Mouse (Mus musculus) embryo, embryonic 10 days (tissue): ENCODE measurements around the gene Zfp706.

ENCODE experiments used
- DNase-seq: peaks from one replicate; pipeline ENCODE4 v3.0.0-alpha.2; 2015; ENCODE audit warnings: low spot score

Gene Zfp706

GRCm38 (mm10) chr15:37007233-37007958 is at the start of gene Zfp706:
TSS of gene Zfp706 (minus strand) at chr15:37007773.
- DNase-seq: peak; percentile 97

- no peak for DNase-seq
These were observed 47.0 kb upstream of the Zfp706 start for GRCm38 (mm10) chr15:37054582-37054981.

- DNase-seq: peak; percentile 72
These were observed 45.7 kb upstream of the Zfp706 start for GRCm38 (mm10) chr15:37053085-37053762.

GRCm38 (mm10) chr15:37047403-37047802 is 39.8 kb upstream of the Zfp706 start:
- no peak for DNase-seq

GRCm38 (mm10) chr15:37046586-37046985 is 39.0 kb upstream of the Zfp706 start:
- DNase-seq: no peak

- DNase-seq: no peak
These were observed 38.6 kb upstream of the Zfp706 start for GRCm38 (mm10) chr15:37046131-37046530.

- no peak for DNase-seq
These were observed 37.9 kb upstream of the Zfp706 start for GRCm38 (mm10) chr15:37045456-37045855.

GRCm38 (mm10) chr15:37042559-37042958 is 35.0 kb upstream of the Zfp706 start:
- no peak for DNase-seq

- DNase-seq: no peak
These were observed 33.6 kb upstream of the Zfp706 start for GRCm38 (mm10) chr15:37041214-37041613.

GRCm38 (mm10) chr15:37038666-37039065 is 31.1 kb upstream of the Zfp706 start:
- no peak for DNase-seq

GRCm38 (mm10) chr15:37037704-37038103 is 30.1 kb upstream of the Zfp706 start:
- DNase-seq: no peak

GRCm38 (mm10) chr15:37036481-37037156 is 29.0 kb upstream of the Zfp706 start:
- no peak for DNase-seq

- DNase-seq: no peak
These were observed 26.6 kb upstream of the Zfp706 start for GRCm38 (mm10) chr15:37034155-37034554.

GRCm38 (mm10) chr15:37033431-37033830 is 25.9 kb upstream of the Zfp706 start:
- DNase-seq: no peak

GRCm38 (mm10) chr15:37031334-37032150 is 24.0 kb upstream of the Zfp706 start:
- DNase-seq: no peak

GRCm38 (mm10) chr15:37030929-37031328 is 23.4 kb upstream of the Zfp706 start:
- DNase-seq: no peak

- no peak for DNase-seq
These were observed 20.4 kb upstream of the Zfp706 start for GRCm38 (mm10) chr15:37027956-37028355.

- DNase-seq: no peak
These were observed 18.9 kb upstream of the Zfp706 start for GRCm38 (mm10) chr15:37026458-37026857.

- no peak for DNase-seq
These were observed 13.1 kb upstream of the Zfp706 start for GRCm38 (mm10) chr15:37020581-37021245.

- no peak for DNase-seq
These were observed 11.9 kb upstream of the Zfp706 start for GRCm38 (mm10) chr15:37019434-37019833.

GRCm38 (mm10) chr15:37011897-37012296 is 4.3 kb upstream of the Zfp706 start:
- no peak for DNase-seq

- no peak for DNase-seq
These were observed 3.7 kb upstream of the Zfp706 start for GRCm38 (mm10) chr15:37011316-37011715.
